Mouse (Mus musculus): ENCODE measurements around the gene Adap2. TPM values are rescaled to one million over a fixed set of nuclear protein-coding genes. Genes with fewer than 3 reads are reported as not detected.

Adap2 gene
- under 1 TPM in 1 of 2 experiments, not detected in 1; 0.32 TPM for total RNA-seq (2023)

DNA sequence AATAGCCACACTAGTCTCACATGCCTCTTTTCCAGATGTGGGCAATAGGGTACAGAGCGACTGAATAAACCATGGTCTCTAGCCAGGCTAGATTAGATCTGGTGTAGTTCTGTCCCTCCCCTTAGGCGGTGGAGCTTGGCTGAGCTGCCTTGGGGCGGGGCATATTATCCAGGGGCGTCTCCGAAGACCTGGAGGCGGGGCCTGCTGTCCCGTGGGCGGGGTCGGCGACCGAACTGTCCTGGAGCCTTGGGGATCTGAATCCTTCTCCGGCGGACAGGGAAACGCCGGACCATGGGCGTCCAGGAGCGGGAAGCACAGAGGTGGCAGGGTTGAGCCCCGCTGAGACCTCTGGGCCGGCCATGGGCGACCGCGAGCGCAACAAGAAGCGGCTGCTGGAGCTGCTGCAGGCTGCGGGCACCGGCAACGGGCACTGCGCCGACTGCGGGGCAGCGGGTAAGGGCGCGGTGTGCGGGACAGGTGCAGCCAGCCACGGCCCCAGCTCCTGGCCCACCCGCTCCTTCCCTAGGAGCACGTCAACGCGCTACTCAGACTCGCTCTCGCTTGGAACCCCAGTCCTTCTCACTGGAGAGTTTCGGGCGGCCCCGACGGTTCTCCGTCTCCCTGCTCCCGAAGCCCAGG, at the start of gene Adap2:
Gene Adap2 (plus strand): TSS at position 249 of the 639 bp plus-strand sequence.

DNA sequence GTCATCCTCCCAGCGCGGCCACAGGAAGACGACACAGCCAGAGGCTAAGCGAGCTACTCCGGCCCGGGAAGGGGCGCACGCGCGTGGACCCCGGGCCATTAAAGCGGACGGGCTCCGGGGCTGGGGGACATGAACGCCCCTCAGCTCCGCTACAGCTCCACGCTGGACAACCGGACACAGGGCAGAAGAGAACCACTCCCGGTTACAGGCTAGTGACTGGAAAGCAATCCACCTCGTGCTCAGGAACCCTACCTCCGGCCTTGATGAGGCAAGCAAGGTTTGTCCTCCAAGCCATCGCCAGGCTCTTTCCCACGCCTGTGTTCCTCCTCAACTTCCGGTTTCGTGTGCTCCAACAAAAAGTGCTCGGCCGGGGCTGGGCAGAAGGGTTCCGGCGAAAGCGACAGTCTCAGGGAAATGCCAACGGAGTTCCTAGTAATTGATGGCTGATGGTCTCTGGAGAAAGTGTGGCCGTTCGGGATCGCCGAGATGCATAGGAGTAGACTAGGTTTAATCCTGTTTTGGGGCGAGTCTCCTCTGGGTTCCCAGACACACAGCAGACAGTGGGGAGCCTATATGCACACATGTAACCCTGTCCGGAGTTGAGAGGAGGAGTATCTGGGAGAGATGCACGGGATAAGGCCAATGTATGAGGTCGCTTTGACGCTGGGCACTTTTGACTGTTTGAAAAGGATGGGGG, 11.9 kb upstream of the Adap2 start, which contains the start of gene Tefm:
Gene Tefm (minus strand): TSS at position 351 of the 697 bp plus-strand sequence.

DNA sequence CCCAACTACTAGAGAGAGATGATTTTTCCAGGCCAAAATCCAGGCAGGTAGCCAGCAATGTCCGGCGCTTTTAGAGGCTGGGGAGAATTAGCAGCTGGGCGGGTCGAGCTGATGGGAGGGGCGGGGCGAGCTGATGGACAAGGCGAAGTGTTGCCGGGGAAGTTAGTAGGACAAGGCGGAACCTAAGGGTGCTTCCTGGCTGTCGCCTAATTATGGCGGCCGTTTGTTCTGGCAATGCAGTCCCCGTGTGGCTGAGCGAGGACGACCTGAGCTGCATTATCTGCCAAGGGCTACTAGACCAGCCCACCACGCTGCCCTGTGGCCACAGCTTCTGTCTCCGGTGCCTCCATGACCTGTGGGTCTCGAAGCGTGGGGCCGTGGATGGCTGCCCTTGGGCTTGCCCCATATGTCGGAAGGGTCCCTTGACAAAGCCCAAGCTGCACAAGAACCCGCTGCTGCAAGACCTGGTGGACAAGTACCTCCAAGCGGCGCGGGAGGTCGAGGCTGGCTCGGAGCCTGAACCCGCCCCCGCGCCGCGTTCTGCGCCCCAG, 29.9 kb downstream of the Adap2 start, which contains the start of gene Rnf135:
Gene Rnf135 (plus strand): TSS at position 147 of the 551 bp plus-strand sequence.

DNA sequence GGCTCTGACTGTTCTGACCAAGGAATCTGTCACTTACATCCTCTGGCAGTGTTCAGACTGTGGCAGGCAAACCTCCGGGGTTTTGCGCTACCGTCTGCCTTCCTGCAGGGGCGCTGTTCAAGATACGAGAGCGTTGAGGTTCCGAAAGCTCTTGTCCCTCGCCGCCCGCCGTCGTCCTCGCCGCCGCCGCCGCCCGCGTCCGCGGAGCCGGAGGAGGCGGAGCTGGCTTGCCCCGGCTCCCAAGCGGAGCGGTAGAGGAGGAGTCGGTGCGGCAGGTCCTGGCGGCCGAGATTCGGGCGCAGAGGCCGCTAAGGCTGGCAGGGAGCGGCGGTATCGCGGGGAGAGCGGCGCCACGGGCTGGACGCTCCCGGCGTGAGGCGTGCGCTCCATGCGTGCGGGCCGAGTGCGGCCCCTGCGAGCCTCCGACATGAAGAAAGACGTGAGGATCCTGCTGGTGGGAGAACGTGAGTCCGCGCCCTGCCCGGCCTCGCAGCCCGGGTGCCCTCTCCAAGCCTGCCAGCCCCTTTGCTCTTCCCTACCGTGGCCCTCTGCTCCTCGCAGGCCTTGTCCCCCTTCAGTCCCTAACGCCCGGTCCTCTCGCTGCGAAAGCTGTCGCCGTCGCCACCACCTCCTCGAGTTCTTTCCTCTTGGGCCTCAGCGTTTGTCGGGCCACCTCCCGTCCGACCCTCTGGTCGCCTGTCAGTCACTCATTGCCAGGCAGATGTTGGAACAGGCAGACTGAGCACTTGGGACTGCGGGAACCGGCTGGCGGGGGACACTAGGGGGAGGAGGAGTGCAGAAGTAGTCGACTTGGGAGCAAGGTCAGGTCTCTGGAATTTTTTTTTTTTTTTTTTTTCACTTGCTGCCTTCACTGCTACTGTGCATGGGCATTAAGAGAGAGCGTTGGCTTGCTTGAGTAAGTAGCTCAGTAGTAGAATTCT, 55.2 kb downstream of the Adap2 start, which contains the start of gene Rhot1:
Gene Rhot1 (plus strand): TSS at position 160 of the 941 bp plus-strand sequence.

Other genes with a start within 250 kb of the Adap2 start
- gene Utp6, start 191.7 kb upstream of the Adap2 start, total RNA-seq (2023), result 10 to 100 TPM; 39.2 to 62.8 TPM
- 10 to 100 TPM; 88.4 to 95.9 TPM for gene Suz12, start 161.0 kb upstream of the Adap2 start, total RNA-seq (2023)
- 100 to 1,000 TPM; 241 to 285 TPM for gene Crlf3, start 73.1 kb upstream of the Adap2 start, total RNA-seq (2023)
- gene Atad5, start 64.7 kb upstream of the Adap2 start, total RNA-seq (2023), result 1 to 10 TPM; 6.3 to 7.8 TPM
- gene Tefm, start 11.9 kb upstream of the Adap2 start, total RNA-seq (2023), result 1 to 10 TPM; 7.4 to 9.9 TPM
- 10 to 100 TPM in 1 of 2 experiments, 1 to 10 TPM in 1; 8.8 to 10.2 TPM for gene Rnf135, start 29.7 kb downstream of the Adap2 start, total RNA-seq (2023)
- gene Rhot1, start 54.9 kb downstream of the Adap2 start, total RNA-seq (2023), result 10 to 100 TPM; 51.2 to 51.8 TPM
- gene Rhbdl3, start 146.8 kb downstream of the Adap2 start, total RNA-seq (2023), result under 1 TPM; 0.24 to 0.52 TPM
- 10 to 100 TPM; 13.1 to 21.2 TPM for gene 5730455P16Rik, start 223.9 kb downstream of the Adap2 start, total RNA-seq (2023)
- 100 to 1,000 TPM; 206 to 232 TPM for gene Zfp207, start 229.2 kb downstream of the Adap2 start, total RNA-seq (2023)